Mouse (Mus musculus): ENCODE measurements around the gene Hoxc10.

GRCm38 (mm10) chr15:103000501-103000901 is 33.9 kb downstream of the Hoxc10 start:
- TF ChIP-seq CTCF (conservative IDR thresholded peaks at IDR 0.05; ENCODE audit: low read length): no peak
- no peak for TF ChIP-seq POU5F1 (IDR thresholded peaks at IDR 0.05; ENCODE audit: borderline replicate concordance, low read length)
